Comparison of ENCODE assay signal across 8 mouse cellular contexts in genomic region chr2:92432299-92433295, GRCm38 (mm10). TPM values are rescaled to one million over a fixed set of nuclear protein-coding genes. Genes with fewer than 3 reads are reported as not detected.
DNase-seq lines count a peak whose midpoint lies in the region; ATAC-seq and TF ChIP-seq lines count a peak whose summit lies in the region.

No protein-coding gene starts in this region.

- H3K9ac ChIP-seq in hindbrain, embryonic 13.5 days, result peak overlapping the region; percentile 91
- H3K9ac ChIP-seq in limb, embryonic 14.5 days (ENCODE audit: low read depth, low read length, severe bottlenecking), result peak overlapping the region; percentile 83
- H3K9ac ChIP-seq in midbrain, embryonic 16.5 days (ENCODE audit: low read depth, low read length), result peak overlapping the region; percentile 87

- H3K9me3 ChIP-seq in hindbrain, embryonic 13.5 days, result no peaks in the 10 kb centered on the region
- H3K9me3 ChIP-seq in limb, embryonic 14.5 days (ENCODE audit: control insufficient read depth, low read length), result no peaks in the 10 kb centered on the region
- H3K9me3 ChIP-seq in midbrain, embryonic 16.5 days (replicated peaks; ENCODE audit: control insufficient read depth, low read length, poor library complexity, severe bottlenecking), result no peaks in the 10 kb centered on the region

- TF ChIP-seq CTCF in embryonic fibroblast, embryonic 13.5 days (IDR thresholded peaks at IDR 0.05; ENCODE audit: borderline replicate concordance, insufficient read depth, low read length), result no peak

- no peak for ATAC-seq in hindbrain, embryonic 13.5 days (ENCODE audit: low FRiP score)
- ATAC-seq in limb, embryonic 14.5 days (ENCODE audit: low FRiP score, low read depth), result no peak
- no peak for ATAC-seq in midbrain, embryonic 16.5 days
- ATAC-seq in megakaryocyte-erythroid progenitor cell, adult 5-6 weeks (replicated peaks; ENCODE audit: low FRiP score, low TSS enrichment, poor library complexity, severe bottlenecking), result no peak
- no peak for ATAC-seq in frontal cortex, adult (ENCODE audit: low TSS enrichment)

- peak overlapping the region; percentile 94 for H3K4me2 ChIP-seq in hindbrain, embryonic 13.5 days
- H3K4me2 ChIP-seq in limb, embryonic 14.5 days (replicated peaks; ENCODE audit: low read depth, low read length, severe bottlenecking), result peak overlapping the region; percentile 64
- H3K4me2 ChIP-seq in midbrain, embryonic 16.5 days (ENCODE audit: low read length), result peak overlapping the region; percentile 93

- peak; percentile 72 for DNase-seq in 3T3-L1 (ENCODE audit: low read depth, low spot score)
- DNase-seq in MN1 (ENCODE audit: low spot score), result peak; percentile 78
- DNase-seq in limb, embryonic 14.5 days (ENCODE audit: low spot score), result no peak

- no peak for TF ChIP-seq POLR2A in embryonic fibroblast, embryonic 13.5 days (IDR thresholded peaks at IDR 0.05; ENCODE audit: low read depth, low read length)
- no peak for TF ChIP-seq POLR2A in limb, embryonic 14.5 days (IDR thresholded peaks at IDR 0.05; ENCODE audit: borderline replicate concordance, extremely low read depth, insufficient read depth, insufficient read length)

- WGBS in hindbrain, embryonic 13.5 days, result 30% methylated on average over 17 of the region's 17 CpGs
- WGBS in limb, embryonic 14.5 days, result 59% methylated on average over 17 of the region's 17 CpGs
- 27% methylated on average over 17 of the region's 17 CpGs for WGBS in midbrain, embryonic 16.5 days

- H3K27me3 ChIP-seq in hindbrain, embryonic 13.5 days, result 0 out of 2 replicates have a peak, but pooled peaks cover 5% of the 10 kb centered on the region
- H3K27me3 ChIP-seq in limb, embryonic 14.5 days (ENCODE audit: control insufficient read depth, insufficient read depth, low read length), result no peaks in the 10 kb centered on the region
- no peaks in the 10 kb centered on the region for H3K27me3 ChIP-seq in midbrain, embryonic 16.5 days (ENCODE audit: control insufficient read depth, insufficient read depth, low read depth, low read length)

- H3K4me1 ChIP-seq in embryonic fibroblast, embryonic 13.5 days (ENCODE audit: control insufficient read depth, insufficient read depth, low read length), result peaks cover 15% of the 10 kb centered on the region
- peaks cover 64% of the 10 kb centered on the region for H3K4me1 ChIP-seq in hindbrain, embryonic 13.5 days (replicated peaks)
- H3K4me1 ChIP-seq in limb, embryonic 14.5 days (ENCODE audit: control insufficient read depth, insufficient read depth, low read length), result peaks cover 48% of the 10 kb centered on the region
- H3K4me1 ChIP-seq in midbrain, embryonic 16.5 days (ENCODE audit: control insufficient read depth, insufficient read depth, low read length), result peaks cover 43% of the 10 kb centered on the region

- peak overlapping the region; percentile 79 for H3K27ac ChIP-seq in embryonic fibroblast, embryonic 13.5 days (ENCODE audit: insufficient read depth, low read length)
- peak overlapping the region; percentile 93 for H3K27ac ChIP-seq in hindbrain, embryonic 13.5 days
- H3K27ac ChIP-seq in limb, embryonic 14.5 days (replicated peaks; ENCODE audit: low read depth, low read length), result no peak overlapping the region
- H3K27ac ChIP-seq in midbrain, embryonic 16.5 days (ENCODE audit: low read length), result peak overlapping the region; percentile 84

- H3K36me3 ChIP-seq in hindbrain, embryonic 13.5 days, result no peaks in the 10 kb centered on the region
- H3K36me3 ChIP-seq in limb, embryonic 14.5 days (ENCODE audit: control insufficient read depth, insufficient read depth, low read length), result no peaks in the 10 kb centered on the region
- H3K36me3 ChIP-seq in midbrain, embryonic 16.5 days (ENCODE audit: control insufficient read depth, insufficient read depth, low read length), result no peaks in the 10 kb centered on the region

- H3K4me3 ChIP-seq in embryonic fibroblast, embryonic 13.5 days (ENCODE audit: insufficient read depth, low read length), result peak overlapping the region; percentile 98
- H3K4me3 ChIP-seq in hindbrain, embryonic 13.5 days, result peak overlapping the region; percentile 89
- peak overlapping the region; percentile 88 for H3K4me3 ChIP-seq in limb, embryonic 14.5 days (replicated peaks; ENCODE audit: low read length)
- H3K4me3 ChIP-seq in midbrain, embryonic 16.5 days (ENCODE audit: low read depth, low read length), result peak overlapping the region; percentile 82

RNA-seq across cellular contexts. Expression of gene Cry2, which starts 1.2 kb away (rescaled TPM):
- 14.2 and 16.7 TPM in 2 replicates for polyA plus RNA-seq in embryonic fibroblast, embryonic 13.5 days (2011; ENCODE audit: insufficient read length, low read depth, missing spikeins)
- 36.8 and 38.5 TPM in 2 replicates for polyA plus RNA-seq in hindbrain, embryonic 13.5 days (2015; fragmentation: Nextera tagmentation; extraction: Ambion mirVana)
- 27.2 and 33.5 TPM in 2 replicates for polyA plus RNA-seq in limb, embryonic 14.5 days (2012; rRNA removed)
- polyA plus RNA-seq in limb, embryonic 14.5 days (2014; fragmentation: Nextera tagmentation; extraction: Ambion mirVana), result 30.2 and 34.8 TPM in 2 replicates
- 51.6 and 53.4 TPM in 2 replicates for polyA plus RNA-seq in midbrain, embryonic 16.5 days (2015; fragmentation: Nextera tagmentation; extraction: Ambion mirVana)
- total RNA-seq in megakaryocyte-erythroid progenitor cell, adult 5-6 weeks (2014; fragmentation: Nextera tagmentation), result 16.1 and 21.0 TPM in 2 replicates
- 8.4 and 9.6 TPM in 2 replicates for total RNA-seq in megakaryocyte-erythroid progenitor cell, adult 5-6 weeks (2017)

RNA-seq across cellular contexts. Expression of gene Slc35c1, which starts 27.7 kb away (rescaled TPM):
- polyA plus RNA-seq in embryonic fibroblast, embryonic 13.5 days (2011; ENCODE audit: insufficient read length, low read depth, missing spikeins), result 12.8 and 12.9 TPM in 2 replicates
- 10.5 and 12.0 TPM in 2 replicates for polyA plus RNA-seq in hindbrain, embryonic 13.5 days (2015; fragmentation: Nextera tagmentation; extraction: Ambion mirVana)
- 16.1 and 24.1 TPM in 2 replicates for polyA plus RNA-seq in limb, embryonic 14.5 days (2012; rRNA removed)
- 14.3 and 15.1 TPM in 2 replicates for polyA plus RNA-seq in limb, embryonic 14.5 days (2014; fragmentation: Nextera tagmentation; extraction: Ambion mirVana)
- 16.1 and 17.9 TPM in 2 replicates for polyA plus RNA-seq in midbrain, embryonic 16.5 days (2015; fragmentation: Nextera tagmentation; extraction: Ambion mirVana)
- total RNA-seq in megakaryocyte-erythroid progenitor cell, adult 5-6 weeks (2014; fragmentation: Nextera tagmentation), result 27.9 and 29.0 TPM in 2 replicates
- 8.4 and 9.6 TPM in 2 replicates for total RNA-seq in megakaryocyte-erythroid progenitor cell, adult 5-6 weeks (2017)

RNA-seq across cellular contexts. Expression of gene Mapk8ip1, which starts 31.5 kb away (rescaled TPM):
- 7.1 and 8.6 TPM in 2 replicates for polyA plus RNA-seq in embryonic fibroblast, embryonic 13.5 days (2011; ENCODE audit: insufficient read length, low read depth, missing spikeins)
- polyA plus RNA-seq in hindbrain, embryonic 13.5 days (2015; fragmentation: Nextera tagmentation; extraction: Ambion mirVana), result 111 and 112 TPM in 2 replicates
- 42.5 and 54.8 TPM in 2 replicates for polyA plus RNA-seq in limb, embryonic 14.5 days (2012; rRNA removed)
- 12.9 and 13.8 TPM in 2 replicates for polyA plus RNA-seq in limb, embryonic 14.5 days (2014; fragmentation: Nextera tagmentation; extraction: Ambion mirVana)
- 126 and 129 TPM in 2 replicates for polyA plus RNA-seq in midbrain, embryonic 16.5 days (2015; fragmentation: Nextera tagmentation; extraction: Ambion mirVana)
- total RNA-seq in megakaryocyte-erythroid progenitor cell, adult 5-6 weeks (2014; fragmentation: Nextera tagmentation), result not detected in 2 replicates
- not detected in 2 replicates for total RNA-seq in megakaryocyte-erythroid progenitor cell, adult 5-6 weeks (2017)

RNA-seq across cellular contexts. Expression of gene 1700029I15Rik, which starts 50.3 kb away (rescaled TPM):
- 0.83 and 0.98 TPM in 2 replicates for polyA plus RNA-seq in embryonic fibroblast, embryonic 13.5 days (2011; ENCODE audit: insufficient read length, low read depth, missing spikeins)
- polyA plus RNA-seq in hindbrain, embryonic 13.5 days (2015; fragmentation: Nextera tagmentation; extraction: Ambion mirVana), result 6.3 and 6.9 TPM in 2 replicates
- polyA plus RNA-seq in limb, embryonic 14.5 days (2012; rRNA removed), result 3.1 and 3.5 TPM in 2 replicates
- polyA plus RNA-seq in limb, embryonic 14.5 days (2014; fragmentation: Nextera tagmentation; extraction: Ambion mirVana), result 1.7 and 2.4 TPM in 2 replicates
- 6.1 and 9.5 TPM in 2 replicates for polyA plus RNA-seq in midbrain, embryonic 16.5 days (2015; fragmentation: Nextera tagmentation; extraction: Ambion mirVana)
- 1.2 and 1.5 TPM in 2 replicates for total RNA-seq in megakaryocyte-erythroid progenitor cell, adult 5-6 weeks (2014; fragmentation: Nextera tagmentation)
- 1.1 and 2.5 TPM in 2 replicates for total RNA-seq in megakaryocyte-erythroid progenitor cell, adult 5-6 weeks (2017)

RNA-seq across cellular contexts. Expression of gene Large2, which starts 57.9 kb away (rescaled TPM):
- not detected in 2 replicates for polyA plus RNA-seq in embryonic fibroblast, embryonic 13.5 days (2011; ENCODE audit: insufficient read length, low read depth, missing spikeins)
- 1.6 and 2.4 TPM in 2 replicates for polyA plus RNA-seq in hindbrain, embryonic 13.5 days (2015; fragmentation: Nextera tagmentation; extraction: Ambion mirVana)
- 32.7 and 41.1 TPM in 2 replicates for polyA plus RNA-seq in limb, embryonic 14.5 days (2012; rRNA removed)
- polyA plus RNA-seq in limb, embryonic 14.5 days (2014; fragmentation: Nextera tagmentation; extraction: Ambion mirVana), result 15.0 and 16.3 TPM in 2 replicates
- 1.9 and 2.0 TPM in 2 replicates for polyA plus RNA-seq in midbrain, embryonic 16.5 days (2015; fragmentation: Nextera tagmentation; extraction: Ambion mirVana)
- total RNA-seq in megakaryocyte-erythroid progenitor cell, adult 5-6 weeks (2014; fragmentation: Nextera tagmentation), result not detected in 2 replicates
- not detected in 2 replicates for total RNA-seq in megakaryocyte-erythroid progenitor cell, adult 5-6 weeks (2017)
